Mouse (Mus musculus): ENCODE data around the gene Tgoln1. TPM values are rescaled to one million over a fixed set of nuclear protein-coding genes. Genes with fewer than 3 reads are reported as not detected.

The Tgoln1 gene
- polyA plus RNA-seq, 1 experiment from 2014 or later: 40.7 TPM

GRCm38 (mm10) chr6:72635760-72636431 lies 19.1 kb upstream of the Tgoln1 start:
- Histone ChIP-seq H3K36me3 (ENCODE audit: control insufficient read depth, insufficient read depth, low read length) (no peaks in the 10 kb centered on the region), H3K27me3 (ENCODE audit: control insufficient read depth, insufficient read depth, low read depth, low read length) (no peaks in the 10 kb centered on the region), H3K9me3 (replicated peaks; ENCODE audit: control insufficient read depth, low read length, poor library complexity, severe bottlenecking) (no peaks in the 10 kb centered on the region), H3K4me2 (ENCODE audit: low read length) (no peak overlapping the region), H3K27ac (ENCODE audit: low read length) (no peak overlapping the region), H3K4me3 (ENCODE audit: low read depth, low read length) (no peak overlapping the region), H3K9ac (ENCODE audit: low read depth, low read length) (no peak overlapping the region), H3K4me1 (ENCODE audit: control insufficient read depth, insufficient read depth, low read length) (no peaks in the 10 kb centered on the region)
- 51% methylated on average over 12 of the region's 12 CpGs for WGBS
- peak; percentile 37; the same call in 1 of the 2 replicates for ATAC-seq

DNA sequence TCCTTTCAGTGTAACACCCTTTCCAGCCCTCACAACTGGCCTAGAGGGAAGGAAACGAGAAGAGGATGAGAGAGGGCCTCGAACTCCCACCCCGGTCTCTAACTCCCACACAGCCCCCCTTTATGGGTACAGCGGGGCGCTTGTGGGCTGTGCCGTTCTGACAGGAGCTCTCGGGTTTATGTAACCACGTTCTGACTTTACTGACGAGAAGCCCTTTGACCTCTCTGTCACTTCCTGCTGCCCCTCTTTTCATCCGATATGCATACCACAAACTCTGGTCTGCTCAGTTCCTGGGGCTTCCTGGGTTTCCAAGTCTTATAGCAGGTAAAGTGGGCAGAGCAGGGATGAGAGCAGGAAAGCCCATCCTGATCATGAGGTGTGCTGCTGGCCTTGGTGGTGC lies 17.5 kb upstream of the Tgoln1 start:
- H3K36me3 ChIP-seq (ENCODE audit: control insufficient read depth, insufficient read depth, low read length): no peaks in the 10 kb centered on the region
- H3K4me1 ChIP-seq (ENCODE audit: control insufficient read depth, insufficient read depth, low read length): no peaks in the 10 kb centered on the region
- WGBS: 91% methylated on average over 10 of the region's 10 CpGs
- H3K27ac ChIP-seq (ENCODE audit: low read length): no peak overlapping the region
- no peak overlapping the region for H3K9ac ChIP-seq (ENCODE audit: low read depth, low read length)
- no peaks in the 10 kb centered on the region for H3K27me3 ChIP-seq (ENCODE audit: control insufficient read depth, insufficient read depth, low read depth, low read length)
- H3K9me3 ChIP-seq (replicated peaks; ENCODE audit: control insufficient read depth, low read length, poor library complexity, severe bottlenecking): no peaks in the 10 kb centered on the region
- no peak for ATAC-seq
- H3K4me3 ChIP-seq (ENCODE audit: low read depth, low read length): no peak overlapping the region
- no peak overlapping the region for H3K4me2 ChIP-seq (ENCODE audit: low read length)

DNA sequence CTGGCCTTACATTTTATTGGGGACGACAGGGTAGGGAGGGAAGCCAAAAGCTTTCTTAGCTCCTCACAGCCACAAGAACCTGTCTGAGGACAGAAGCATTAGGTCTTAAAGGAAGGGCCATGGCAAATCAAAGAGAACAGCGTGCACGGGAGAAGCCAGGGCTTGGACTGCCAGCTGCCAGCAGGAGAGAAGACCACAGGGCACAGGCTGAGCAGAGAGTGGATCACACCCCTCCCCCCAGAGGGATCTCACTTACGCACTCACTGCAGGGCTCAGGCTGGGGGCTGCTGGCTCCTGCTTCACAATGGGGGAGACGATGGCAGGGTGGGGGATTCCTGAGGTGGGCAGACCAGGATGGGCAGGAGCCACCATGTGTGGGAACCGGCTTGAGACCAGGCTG lies 14.9 kb upstream of the Tgoln1 start:
- no peak for ATAC-seq
- Histone ChIP-seq H3K27me3 (ENCODE audit: control insufficient read depth, insufficient read depth, low read depth, low read length) (no peaks in the 10 kb centered on the region), H3K4me1 (ENCODE audit: control insufficient read depth, insufficient read depth, low read length) (no peaks in the 10 kb centered on the region), H3K4me3 (ENCODE audit: low read depth, low read length) (no peak overlapping the region), H3K27ac (ENCODE audit: low read length) (no peak overlapping the region), H3K4me2 (ENCODE audit: low read length) (no peak overlapping the region), H3K9me3 (replicated peaks; ENCODE audit: control insufficient read depth, low read length, poor library complexity, severe bottlenecking) (no peaks in the 10 kb centered on the region), H3K36me3 (ENCODE audit: control insufficient read depth, insufficient read depth, low read length) (no peaks in the 10 kb centered on the region), H3K9ac (ENCODE audit: low read depth, low read length) (no peak overlapping the region)
- 72% methylated on average over 6 of the region's 6 CpGs for WGBS

DNA sequence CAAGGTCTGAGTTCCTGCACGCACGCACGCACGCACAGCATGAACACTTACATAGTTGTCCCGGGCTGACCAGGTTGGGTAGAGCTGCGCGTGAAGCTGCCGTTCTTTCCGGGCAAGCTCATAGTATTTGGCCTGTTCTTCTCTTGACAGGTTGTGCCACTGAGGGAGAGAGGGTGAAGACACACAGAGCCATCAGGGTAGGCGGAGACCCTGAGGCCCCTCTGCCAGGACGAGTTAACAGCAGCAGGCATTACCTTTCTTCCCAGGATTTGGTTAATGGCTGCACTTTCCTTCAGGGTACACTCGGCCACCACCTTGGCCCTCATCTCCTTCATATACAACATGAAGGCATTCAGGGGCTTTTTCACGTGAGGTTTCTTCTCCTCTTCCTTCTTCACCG lies 14.2 kb upstream of the Tgoln1 start:
- H3K27ac ChIP-seq (ENCODE audit: low read length): no peak overlapping the region
- H3K36me3 ChIP-seq (ENCODE audit: control insufficient read depth, insufficient read depth, low read length): no peaks in the 10 kb centered on the region
- H3K4me1 ChIP-seq (ENCODE audit: control insufficient read depth, insufficient read depth, low read length): no peaks in the 10 kb centered on the region
- no peak for ATAC-seq
- no peak overlapping the region for H3K9ac ChIP-seq (ENCODE audit: low read depth, low read length)
- no peak overlapping the region for H3K4me2 ChIP-seq (ENCODE audit: low read length)
- no peaks in the 10 kb centered on the region for H3K27me3 ChIP-seq (ENCODE audit: control insufficient read depth, insufficient read depth, low read depth, low read length)
- 91% methylated on average over 14 of the region's 14 CpGs for WGBS
- no peaks in the 10 kb centered on the region for H3K9me3 ChIP-seq (replicated peaks; ENCODE audit: control insufficient read depth, low read length, poor library complexity, severe bottlenecking)
- H3K4me3 ChIP-seq (ENCODE audit: low read depth, low read length): no peak overlapping the region

GRCm38 (mm10) chr6:72630370-72630769 lies 13.6 kb upstream of the Tgoln1 start:
- no peak overlapping the region for H3K4me2 ChIP-seq (ENCODE audit: low read length)
- WGBS: 92% methylated on average over 2 of the region's 2 CpGs
- H3K9ac ChIP-seq (ENCODE audit: low read depth, low read length): no peak overlapping the region
- no peaks in the 10 kb centered on the region for H3K4me1 ChIP-seq (ENCODE audit: control insufficient read depth, insufficient read depth, low read length)
- H3K36me3 ChIP-seq (ENCODE audit: control insufficient read depth, insufficient read depth, low read length): no peaks in the 10 kb centered on the region
- H3K4me3 ChIP-seq (ENCODE audit: low read depth, low read length): no peak overlapping the region
- no peak overlapping the region for H3K27ac ChIP-seq (ENCODE audit: low read length)
- ATAC-seq: no peak
- H3K27me3 ChIP-seq (ENCODE audit: control insufficient read depth, insufficient read depth, low read depth, low read length): no peaks in the 10 kb centered on the region
- no peaks in the 10 kb centered on the region for H3K9me3 ChIP-seq (replicated peaks; ENCODE audit: control insufficient read depth, low read length, poor library complexity, severe bottlenecking)

GRCm38 (mm10) chr6:72627276-72627675 lies 10.5 kb upstream of the Tgoln1 start:
- Histone ChIP-seq H3K9me3 (replicated peaks; ENCODE audit: control insufficient read depth, low read length, poor library complexity, severe bottlenecking) (no peaks in the 10 kb centered on the region), H3K36me3 (ENCODE audit: control insufficient read depth, insufficient read depth, low read length) (no peaks in the 10 kb centered on the region), H3K9ac (ENCODE audit: low read depth, low read length) (no peak overlapping the region), H3K4me3 (ENCODE audit: low read depth, low read length) (no peak overlapping the region), H3K4me2 (ENCODE audit: low read length) (no peak overlapping the region), H3K27me3 (ENCODE audit: control insufficient read depth, insufficient read depth, low read depth, low read length) (no peaks in the 10 kb centered on the region), H3K4me1 (ENCODE audit: control insufficient read depth, insufficient read depth, low read length) (no peaks in the 10 kb centered on the region), H3K27ac (ENCODE audit: low read length) (no peak overlapping the region)
- 92% methylated on average over 16 of the region's 16 CpGs for WGBS
- no peak for ATAC-seq

DNA sequence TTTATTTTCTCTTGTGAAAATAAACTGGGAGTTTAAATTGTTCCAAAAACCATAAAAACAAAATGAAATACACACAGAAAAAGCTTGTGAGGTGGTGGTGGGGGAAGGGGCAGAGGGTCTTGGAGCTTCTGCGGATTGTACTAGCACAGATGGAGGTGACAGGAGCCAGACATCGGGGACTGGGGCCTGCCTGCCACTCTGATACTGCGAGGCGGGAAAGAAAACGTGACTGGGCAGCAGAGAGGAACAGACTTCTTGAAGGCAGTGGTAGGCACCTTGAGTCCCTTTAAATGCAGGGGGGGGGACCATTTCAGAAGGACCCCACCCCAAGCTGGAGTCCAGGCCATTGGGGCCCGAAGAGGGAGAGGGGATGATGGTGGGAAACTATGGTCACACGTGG lies 9.6 kb upstream of the Tgoln1 start:
- Histone ChIP-seq H3K9me3 (replicated peaks; ENCODE audit: control insufficient read depth, low read length, poor library complexity, severe bottlenecking) (no peaks in the 10 kb centered on the region), H3K4me1 (ENCODE audit: control insufficient read depth, insufficient read depth, low read length) (no peaks in the 10 kb centered on the region)

GRCm38 (mm10) chr6:72623661-72624402 lies 7.0 kb upstream of the Tgoln1 start:
- 94% methylated on average over 8 of the region's 8 CpGs for WGBS
- Histone ChIP-seq H3K4me2 (ENCODE audit: low read length) (no peak overlapping the region), H3K4me3 (ENCODE audit: low read depth, low read length) (no peak overlapping the region), H3K27me3 (ENCODE audit: control insufficient read depth, insufficient read depth, low read depth, low read length) (no peaks in the 10 kb centered on the region), H3K4me1 (ENCODE audit: control insufficient read depth, insufficient read depth, low read length) (no peaks in the 10 kb centered on the region), H3K27ac (ENCODE audit: low read length) (no peak overlapping the region), H3K36me3 (ENCODE audit: control insufficient read depth, insufficient read depth, low read length) (no peaks in the 10 kb centered on the region), H3K9me3 (replicated peaks; ENCODE audit: control insufficient read depth, low read length, poor library complexity, severe bottlenecking) (no peaks in the 10 kb centered on the region), H3K9ac (ENCODE audit: low read depth, low read length) (no peak overlapping the region)
- ATAC-seq: no peak

More for the DNA sequence above, 9.6 kb upstream of the Tgoln1 start:
- H3K27ac ChIP-seq (ENCODE audit: low read length): no peak overlapping the region
- H3K4me2 ChIP-seq (ENCODE audit: low read length): no peak overlapping the region
- no peaks in the 10 kb centered on the region for H3K36me3 ChIP-seq (ENCODE audit: control insufficient read depth, insufficient read depth, low read length)
- H3K9ac ChIP-seq (ENCODE audit: low read depth, low read length): no peak overlapping the region
- 89% methylated on average over 7 of the region's 7 CpGs for WGBS
- no peaks in the 10 kb centered on the region for H3K27me3 ChIP-seq (ENCODE audit: control insufficient read depth, insufficient read depth, low read depth, low read length)
- no peak for ATAC-seq
- no peak overlapping the region for H3K4me3 ChIP-seq (ENCODE audit: low read depth, low read length)

- H3K4me3 ChIP-seq (ENCODE audit: low read depth, low read length): no peak overlapping the region
- H3K9me3 ChIP-seq (replicated peaks; ENCODE audit: control insufficient read depth, low read length, poor library complexity, severe bottlenecking): no peaks in the 10 kb centered on the region
- H3K27me3 ChIP-seq (ENCODE audit: control insufficient read depth, insufficient read depth, low read depth, low read length): no peaks in the 10 kb centered on the region
- no peak overlapping the region for H3K4me2 ChIP-seq (ENCODE audit: low read length)
- H3K9ac ChIP-seq (ENCODE audit: low read depth, low read length): no peak overlapping the region
- no peak for ATAC-seq
- whole genome bisulfite sequencing: 39% methylated on average over 3 of the region's 3 CpGs
- H3K27ac ChIP-seq (ENCODE audit: low read length): no peak overlapping the region
- no peaks in the 10 kb centered on the region for H3K36me3 ChIP-seq (ENCODE audit: control insufficient read depth, insufficient read depth, low read length)
- no peaks in the 10 kb centered on the region for H3K4me1 ChIP-seq (ENCODE audit: control insufficient read depth, insufficient read depth, low read length)
These were observed 6.1 kb upstream of the Tgoln1 start for GRCm38 (mm10) chr6:72622917-72623316.
